Mouse (Mus musculus): ENCODE data around the gene Cttn. TPM values are rescaled to one million over a fixed set of nuclear protein-coding genes. Genes with fewer than 3 reads are reported as not detected.

Cttn gene
- polyA plus RNA-seq, 1 experiment: 0.92 TPM

DNA sequence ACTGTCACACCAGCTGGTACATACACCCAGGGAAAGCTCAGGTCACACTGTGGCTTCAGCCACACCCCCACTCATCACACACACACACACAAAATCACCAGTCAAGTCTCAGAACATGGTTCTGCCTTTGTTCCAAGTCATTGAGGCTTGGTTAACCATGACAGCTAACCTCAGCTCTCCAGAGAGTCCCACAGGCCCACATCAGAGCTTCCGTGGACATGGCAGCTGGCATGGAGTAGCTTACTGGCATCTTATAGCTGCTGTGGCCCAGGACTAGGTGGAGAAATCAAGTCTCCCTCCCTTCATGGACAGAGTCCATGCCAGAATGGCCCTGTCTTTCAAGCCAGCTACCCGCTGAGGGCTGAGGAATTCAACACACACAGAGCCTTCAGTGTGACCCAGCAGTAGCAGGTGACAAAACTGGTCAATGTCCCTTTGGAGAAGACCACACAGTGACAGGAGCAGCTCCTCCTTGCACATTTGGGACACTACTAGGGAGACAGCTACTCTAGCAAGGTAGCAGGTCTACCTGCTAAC, 62.3 kb downstream of the Cttn start:
- no peaks in the 10 kb centered on the region for H3K4me1 ChIP-seq (ENCODE audit: control insufficient read depth, insufficient read depth, low read length)
- H3K4me3 ChIP-seq (ENCODE audit: insufficient read depth, low read length): no peak overlapping the region
- TF ChIP-seq POLR2A (IDR thresholded peaks at IDR 0.05; ENCODE audit: borderline replicate concordance, low read depth, low read length) (no peak), CTCF (IDR thresholded peaks at IDR 0.05; ENCODE audit: low read depth, low read length) (no peak)
- H3K27ac ChIP-seq (ENCODE audit: insufficient read depth, low read depth, low read length): no peak overlapping the region

DNA sequence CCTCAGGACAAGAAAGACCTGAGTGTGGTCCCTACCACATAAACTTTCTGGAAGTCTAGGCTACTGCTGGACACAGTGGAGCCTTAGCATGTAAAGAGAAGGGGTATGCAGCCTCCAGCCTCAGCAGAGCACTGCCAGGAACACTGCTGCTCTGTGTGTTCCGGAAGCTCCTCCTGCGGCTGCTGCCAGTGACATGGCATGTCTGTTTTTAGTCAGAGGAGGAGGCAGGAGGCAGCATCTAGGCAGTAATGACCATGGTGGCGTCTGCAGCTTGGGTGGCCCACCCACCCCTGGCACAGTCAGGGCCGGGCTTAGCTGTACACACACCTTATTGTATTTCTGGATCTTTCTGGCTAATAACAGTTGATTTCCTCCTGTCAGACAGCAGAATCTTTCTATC, 63.1 kb downstream of the Cttn start:
- Histone ChIP-seq H3K4me1 (ENCODE audit: control insufficient read depth, insufficient read depth, low read length) (no peaks in the 10 kb centered on the region), H3K4me3 (ENCODE audit: insufficient read depth, low read length) (no peak overlapping the region), H3K27ac (ENCODE audit: insufficient read depth, low read depth, low read length) (no peak overlapping the region)
- no peak for TF ChIP-seq CTCF (IDR thresholded peaks at IDR 0.05; ENCODE audit: low read depth, low read length)
- no peak for TF ChIP-seq POLR2A (IDR thresholded peaks at IDR 0.05; ENCODE audit: borderline replicate concordance, low read depth, low read length)

- Histone ChIP-seq H3K27ac (ENCODE audit: insufficient read depth, low read depth, low read length) (no peak overlapping the region), H3K4me3 (ENCODE audit: insufficient read depth, low read length) (no peak overlapping the region), H3K4me1 (ENCODE audit: control insufficient read depth, insufficient read depth, low read length) (no peaks in the 10 kb centered on the region)
- TF ChIP-seq CTCF (IDR thresholded peaks at IDR 0.05; ENCODE audit: low read depth, low read length): no peak
- no peak for TF ChIP-seq POLR2A (IDR thresholded peaks at IDR 0.05; ENCODE audit: borderline replicate concordance, low read depth, low read length)
These were observed 68.3 kb downstream of the Cttn start for GRCm38 (mm10) chr7:144402492-144402891.

GRCm38 (mm10) chr7:144391727-144392126, 79.1 kb downstream of the Cttn start:
- Histone ChIP-seq H3K4me3 (ENCODE audit: insufficient read depth, low read length) (no peak overlapping the region), H3K27ac (ENCODE audit: insufficient read depth, low read depth, low read length) (no peak overlapping the region)

DNA sequence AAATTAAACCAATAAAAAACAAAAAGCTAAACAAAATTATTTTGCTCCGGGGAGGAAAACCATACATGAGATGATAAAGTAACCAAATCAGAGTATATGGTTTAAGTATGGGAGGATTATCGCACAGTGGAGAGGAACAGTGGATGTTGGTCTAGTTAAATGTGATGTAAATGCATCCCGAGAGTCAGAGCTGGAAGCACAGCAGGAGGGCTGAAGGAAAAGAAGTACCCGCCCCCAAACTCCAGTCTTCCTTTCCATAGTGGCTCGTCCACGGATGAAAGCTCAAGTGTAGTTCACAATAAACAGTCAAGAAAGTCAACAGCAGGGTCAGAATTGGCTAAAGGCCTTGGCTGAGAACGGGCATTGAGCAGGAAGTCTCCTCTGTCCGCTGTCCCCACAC, 80.1 kb downstream of the Cttn start:
- Histone ChIP-seq H3K4me1 (ENCODE audit: control insufficient read depth, insufficient read depth, low read length) (no peaks in the 10 kb centered on the region), H3K4me3 (ENCODE audit: insufficient read depth, low read length) (no peak overlapping the region), H3K27ac (ENCODE audit: insufficient read depth, low read depth, low read length) (no peak overlapping the region)
- TF ChIP-seq POLR2A (IDR thresholded peaks at IDR 0.05; ENCODE audit: borderline replicate concordance, low read depth, low read length) (no peak), CTCF (IDR thresholded peaks at IDR 0.05; ENCODE audit: low read depth, low read length) (no peak)

More at GRCm38 (mm10) chr7:144391727-144392126, 79.1 kb downstream of the Cttn start:
- no peaks in the 10 kb centered on the region for H3K4me1 ChIP-seq (ENCODE audit: control insufficient read depth, insufficient read depth, low read length)
- TF ChIP-seq POLR2A (IDR thresholded peaks at IDR 0.05; ENCODE audit: borderline replicate concordance, low read depth, low read length): no peak
- no peak for TF ChIP-seq CTCF (IDR thresholded peaks at IDR 0.05; ENCODE audit: low read depth, low read length)

DNA sequence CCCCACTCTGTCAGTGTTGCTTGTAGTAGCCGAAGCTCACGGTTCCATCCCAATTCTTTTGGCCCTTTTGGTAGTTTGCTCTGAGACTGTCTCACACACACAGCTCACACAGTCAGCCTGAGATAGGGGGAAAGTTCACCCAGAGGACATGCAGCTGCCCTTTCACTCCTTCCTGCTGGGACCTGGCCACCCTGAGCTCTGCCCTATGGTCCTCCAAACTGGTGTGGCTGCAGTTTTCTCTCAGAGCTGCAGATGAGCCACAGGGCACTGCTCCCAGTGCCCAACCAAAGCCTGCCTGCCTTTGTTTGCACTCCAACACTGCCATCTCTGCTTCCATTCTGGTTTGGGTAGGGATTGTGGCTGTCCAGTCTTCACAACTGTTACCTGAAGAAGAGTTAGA, 81.1 kb downstream of the Cttn start:
- TF ChIP-seq CTCF (IDR thresholded peaks at IDR 0.05; ENCODE audit: low read depth, low read length) (no peak), POLR2A (IDR thresholded peaks at IDR 0.05; ENCODE audit: borderline replicate concordance, low read depth, low read length) (no peak)
- Histone ChIP-seq H3K4me1 (ENCODE audit: control insufficient read depth, insufficient read depth, low read length) (no peaks in the 10 kb centered on the region), H3K27ac (ENCODE audit: insufficient read depth, low read depth, low read length) (no peak overlapping the region), H3K4me3 (ENCODE audit: insufficient read depth, low read length) (no peak overlapping the region)

DNA sequence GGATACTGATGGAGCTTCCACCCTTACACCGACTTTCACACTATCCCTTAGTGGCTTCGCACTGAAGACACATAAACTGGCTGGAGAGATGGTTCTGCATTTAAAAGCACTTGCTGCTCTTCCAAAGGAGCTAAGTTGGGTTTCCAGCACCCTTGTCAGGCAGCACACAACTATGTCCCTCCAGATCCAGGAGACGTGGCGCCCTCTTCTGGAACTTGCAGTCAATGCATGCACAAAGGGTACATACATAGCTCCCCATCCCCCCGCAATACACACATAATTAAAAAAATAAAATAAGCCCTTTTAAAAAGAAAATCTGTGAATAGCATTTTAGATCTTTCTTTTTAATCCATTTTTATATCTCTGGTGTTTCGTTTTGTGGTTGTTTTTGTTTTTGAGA, 83.3 kb downstream of the Cttn start:
- no peaks in the 10 kb centered on the region for H3K4me1 ChIP-seq (ENCODE audit: control insufficient read depth, insufficient read depth, low read length)
- no peak overlapping the region for H3K27ac ChIP-seq (ENCODE audit: insufficient read depth, low read depth, low read length)
- no peak for TF ChIP-seq POLR2A (IDR thresholded peaks at IDR 0.05; ENCODE audit: borderline replicate concordance, low read depth, low read length)
- TF ChIP-seq CTCF (IDR thresholded peaks at IDR 0.05; ENCODE audit: low read depth, low read length): no peak
- no peak overlapping the region for H3K4me3 ChIP-seq (ENCODE audit: insufficient read depth, low read length)

Other genes with a start within 250 kb of the Cttn start
- 32.2 and 36.0 TPM in 2 replicates for gene Ppfia1, start 82.7 kb upstream of the Cttn start, polyA plus RNA-seq (2012; ENCODE audit: insufficient read depth, insufficient read length, missing spikeins)
- gene Fadd, start 111.5 kb upstream of the Cttn start, polyA plus RNA-seq (2012; ENCODE audit: insufficient read depth, insufficient read length, missing spikeins): 6.7 TPM in 2 replicates